Mouse (Mus musculus): ENCODE data around the gene Runx2. TPM values are rescaled to one million over a fixed set of nuclear protein-coding genes. Genes with fewer than 3 reads are reported as not detected.

Runx2 gene
- polyA plus RNA-seq, 1 experiment: 1.7 TPM

DNA sequence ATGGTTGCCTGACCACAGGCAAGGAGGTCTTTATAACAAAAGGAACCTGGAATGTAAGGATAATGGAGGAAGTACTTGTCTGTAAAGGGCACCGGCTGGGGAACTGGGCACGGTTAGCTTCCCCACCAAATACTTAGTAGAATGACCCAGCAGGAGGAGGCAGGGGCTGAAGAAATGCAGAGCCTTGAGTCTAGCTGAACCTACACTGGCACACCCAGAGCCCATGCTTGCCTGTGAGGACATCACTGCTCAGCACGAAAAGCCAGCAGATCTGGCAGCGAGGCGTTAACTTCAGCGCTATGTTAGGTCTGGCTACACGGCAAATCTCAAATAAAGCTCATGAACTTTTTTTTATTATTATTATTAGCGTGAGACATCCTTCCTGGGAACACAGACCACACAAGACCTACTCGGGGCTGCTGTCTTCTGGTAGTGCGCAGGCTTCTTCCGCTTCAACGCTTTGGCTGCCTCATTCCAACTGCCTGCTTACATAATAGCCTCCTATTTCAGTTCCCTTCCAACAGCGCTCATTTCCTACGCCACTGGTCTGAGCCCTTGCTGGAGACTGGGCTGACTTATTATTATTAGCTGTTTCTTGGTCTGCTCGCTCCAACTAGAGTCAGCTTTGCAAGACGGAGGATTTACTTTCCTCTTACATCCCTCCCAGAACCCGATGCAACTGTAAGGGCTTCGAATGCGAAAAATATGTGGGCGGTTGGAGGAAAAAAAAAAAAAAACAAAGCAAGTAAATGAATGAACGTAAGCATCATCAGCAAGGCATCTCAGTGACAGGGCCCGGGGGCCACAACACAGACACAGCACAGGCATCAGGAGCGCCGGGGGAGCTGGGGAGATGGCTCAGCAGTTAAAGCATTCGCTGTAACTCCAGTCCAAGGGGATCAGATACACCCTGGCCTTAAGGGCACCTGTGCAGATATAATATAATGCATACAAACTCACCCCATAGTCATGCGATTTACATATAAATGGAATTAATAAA lies 200.6 kb downstream of the Runx2 start:
- H3K27me3 ChIP-seq (replicated peaks; ENCODE audit: control insufficient read depth, insufficient read depth, low read length): no peaks in the 10 kb centered on the region
- no peak overlapping the region for H3K4me3 ChIP-seq (ENCODE audit: insufficient read depth, low read depth, low read length)
- peak; percentile 72 for DNase-seq
- no peak for TF ChIP-seq CTCF (conservative IDR thresholded peaks at IDR 0.05; ENCODE audit: insufficient read depth, insufficient read length, low read depth, low read length)
- no peak for TF ChIP-seq POLR2A (IDR thresholded peaks at IDR 0.05; ENCODE audit: low read depth, low read length)
- 41% methylated on average over 26 of the region's 26 CpGs for WGBS
- H3K27ac ChIP-seq (ENCODE audit: insufficient read depth, low read depth, low read length): no peak overlapping the region
- no peaks in the 10 kb centered on the region for H3K4me1 ChIP-seq (ENCODE audit: control insufficient read depth, insufficient read depth, low read length)
- H3K36me3 ChIP-seq (ENCODE audit: control insufficient read depth, insufficient read depth, low read length): no peaks in the 10 kb centered on the region

DNA sequence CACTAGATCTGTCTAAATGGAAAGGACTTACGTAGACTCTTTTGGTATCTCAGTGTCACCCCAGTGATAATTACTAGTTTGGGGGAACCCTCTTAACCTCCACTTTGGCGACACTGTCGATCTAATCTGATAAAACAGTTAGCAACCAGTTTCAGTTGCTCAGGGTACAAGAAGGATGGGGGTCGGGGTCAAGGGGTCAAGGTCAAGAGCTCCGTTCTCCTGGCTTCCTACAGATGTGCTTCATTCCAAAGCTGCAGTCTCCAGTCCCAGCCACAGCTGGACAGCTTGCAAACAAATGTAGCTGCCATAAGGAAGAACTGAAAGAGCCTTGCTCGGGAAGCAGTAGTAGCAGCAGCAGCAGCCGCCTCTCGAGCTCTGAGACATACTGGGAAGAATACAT lies 202.0 kb downstream of the Runx2 start:
- TF ChIP-seq CTCF (conservative IDR thresholded peaks at IDR 0.05; ENCODE audit: insufficient read depth, insufficient read length, low read depth, low read length) (no peak), POLR2A (IDR thresholded peaks at IDR 0.05; ENCODE audit: low read depth, low read length) (no peak)
- peak; percentile 21 for DNase-seq
- Histone ChIP-seq H3K27me3 (replicated peaks; ENCODE audit: control insufficient read depth, insufficient read depth, low read length) (no peaks in the 10 kb centered on the region), H3K36me3 (ENCODE audit: control insufficient read depth, insufficient read depth, low read length) (no peaks in the 10 kb centered on the region), H3K4me1 (ENCODE audit: control insufficient read depth, insufficient read depth, low read length) (no peaks in the 10 kb centered on the region), H3K4me3 (ENCODE audit: insufficient read depth, low read depth, low read length) (no peak overlapping the region), H3K27ac (ENCODE audit: insufficient read depth, low read depth, low read length) (no peak overlapping the region)
- 63% methylated on average over 8 of the region's 8 CpGs for WGBS

GRCm38 (mm10) chr17:44612002-44612401 lies 202.6 kb downstream of the Runx2 start:
- 95% methylated on average over 3 of the region's 3 CpGs for WGBS
- no peaks in the 10 kb centered on the region for H3K36me3 ChIP-seq (ENCODE audit: control insufficient read depth, insufficient read depth, low read length)
- no peak overlapping the region for H3K4me3 ChIP-seq (ENCODE audit: insufficient read depth, low read depth, low read length)
- H3K27me3 ChIP-seq (replicated peaks; ENCODE audit: control insufficient read depth, insufficient read depth, low read length): no peaks in the 10 kb centered on the region
- no peak overlapping the region for H3K27ac ChIP-seq (ENCODE audit: insufficient read depth, low read depth, low read length)
- no peak for DNase-seq
- no peak for TF ChIP-seq POLR2A (IDR thresholded peaks at IDR 0.05; ENCODE audit: low read depth, low read length)
- no peak for TF ChIP-seq CTCF (conservative IDR thresholded peaks at IDR 0.05; ENCODE audit: insufficient read depth, insufficient read length, low read depth, low read length)
- no peaks in the 10 kb centered on the region for H3K4me1 ChIP-seq (ENCODE audit: control insufficient read depth, insufficient read depth, low read length)

- TF ChIP-seq POLR2A (IDR thresholded peaks at IDR 0.05; ENCODE audit: low read depth, low read length) (no peak), CTCF (conservative IDR thresholded peaks at IDR 0.05; ENCODE audit: insufficient read depth, insufficient read length, low read depth, low read length) (no peak)
Measured at GRCm38 (mm10) chr17:44611543-44611942, 203.1 kb downstream of the Runx2 start.

GRCm38 (mm10) chr17:44610828-44611227 lies 203.8 kb downstream of the Runx2 start:
- no peaks in the 10 kb centered on the region for H3K4me1 ChIP-seq (ENCODE audit: control insufficient read depth, insufficient read depth, low read length)
- DNase-seq: no peak
- no peaks in the 10 kb centered on the region for H3K27me3 ChIP-seq (replicated peaks; ENCODE audit: control insufficient read depth, insufficient read depth, low read length)
- whole genome bisulfite sequencing: 63% methylated on average over 6 of the region's 6 CpGs
- H3K4me3 ChIP-seq (ENCODE audit: insufficient read depth, low read depth, low read length): no peak overlapping the region
- H3K36me3 ChIP-seq (ENCODE audit: control insufficient read depth, insufficient read depth, low read length): no peaks in the 10 kb centered on the region
- H3K27ac ChIP-seq (ENCODE audit: insufficient read depth, low read depth, low read length): no peak overlapping the region
- TF ChIP-seq POLR2A (IDR thresholded peaks at IDR 0.05; ENCODE audit: low read depth, low read length): no peak
- TF ChIP-seq CTCF (conservative IDR thresholded peaks at IDR 0.05; ENCODE audit: insufficient read depth, insufficient read length, low read depth, low read length): no peak

More at GRCm38 (mm10) chr17:44611543-44611942, 203.1 kb downstream of the Runx2 start:
- no peak for DNase-seq
- no peaks in the 10 kb centered on the region for H3K27me3 ChIP-seq (replicated peaks; ENCODE audit: control insufficient read depth, insufficient read depth, low read length)
- H3K27ac ChIP-seq (ENCODE audit: insufficient read depth, low read depth, low read length): no peak overlapping the region
- no peaks in the 10 kb centered on the region for H3K4me1 ChIP-seq (ENCODE audit: control insufficient read depth, insufficient read depth, low read length)
- no peak overlapping the region for H3K4me3 ChIP-seq (ENCODE audit: insufficient read depth, low read depth, low read length)
- H3K36me3 ChIP-seq (ENCODE audit: control insufficient read depth, insufficient read depth, low read length): no peaks in the 10 kb centered on the region
- 94% methylated on average over 4 of the region's 4 CpGs for WGBS

DNA sequence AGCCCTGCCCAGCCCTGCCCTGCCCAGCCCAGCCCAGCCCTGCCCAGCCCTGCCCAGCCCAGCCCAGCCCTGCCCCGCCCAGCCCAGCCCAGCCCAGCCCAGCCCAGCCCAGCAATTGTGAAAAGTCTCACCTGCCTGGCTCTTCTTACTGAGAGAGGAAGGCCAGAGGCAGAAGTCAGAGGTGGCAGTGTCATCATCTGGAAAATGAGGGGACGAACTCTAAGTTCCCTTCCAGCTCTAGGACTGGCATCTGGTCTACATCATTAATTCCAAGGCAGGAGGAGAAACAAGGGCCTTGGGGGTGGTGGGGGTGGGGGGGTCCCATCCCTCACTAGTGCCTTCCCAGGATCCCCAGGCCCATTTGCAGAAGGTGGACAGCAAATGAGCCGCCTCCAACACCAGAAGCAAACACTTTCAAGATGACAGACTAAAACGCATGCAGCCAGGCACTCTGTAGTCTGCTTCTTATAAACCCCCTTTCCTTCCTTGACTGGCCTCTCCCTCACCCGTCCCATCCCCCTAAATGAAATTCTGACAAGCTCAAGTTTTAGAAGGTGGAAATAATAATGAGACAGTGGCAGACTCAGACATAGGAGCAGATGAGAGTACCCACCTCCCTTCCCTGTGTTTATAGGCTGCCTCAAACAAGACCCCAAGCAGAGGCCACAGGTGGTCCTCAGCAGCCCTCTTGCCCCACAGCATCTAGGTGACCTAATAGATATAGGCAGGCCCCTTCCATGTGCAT lies 204.5 kb downstream of the Runx2 start:
- WGBS: 54% methylated on average over 5 of the region's 5 CpGs
- TF ChIP-seq POLR2A (IDR thresholded peaks at IDR 0.05; ENCODE audit: low read depth, low read length): no peak
- TF ChIP-seq CTCF (conservative IDR thresholded peaks at IDR 0.05; ENCODE audit: insufficient read depth, insufficient read length, low read depth, low read length): no peak

GRCm38 (mm10) chr17:44609356-44609755 lies 205.2 kb downstream of the Runx2 start:
- H3K36me3 ChIP-seq (ENCODE audit: control insufficient read depth, insufficient read depth, low read length): no peaks in the 10 kb centered on the region
- no peaks in the 10 kb centered on the region for H3K27me3 ChIP-seq (replicated peaks; ENCODE audit: control insufficient read depth, insufficient read depth, low read length)
- H3K27ac ChIP-seq (ENCODE audit: insufficient read depth, low read depth, low read length): no peak overlapping the region
- H3K4me1 ChIP-seq (ENCODE audit: control insufficient read depth, insufficient read depth, low read length): no peaks in the 10 kb centered on the region
- DNase-seq: no peak
- 87% methylated on average over 10 of the region's 10 CpGs for WGBS
- no peak for TF ChIP-seq POLR2A (IDR thresholded peaks at IDR 0.05; ENCODE audit: low read depth, low read length)
- TF ChIP-seq CTCF (conservative IDR thresholded peaks at IDR 0.05; ENCODE audit: insufficient read depth, insufficient read length, low read depth, low read length): no peak
- no peak overlapping the region for H3K4me3 ChIP-seq (ENCODE audit: insufficient read depth, low read depth, low read length)

More for the DNA sequence above, 204.5 kb downstream of the Runx2 start:
- no peak overlapping the region for H3K27ac ChIP-seq (ENCODE audit: insufficient read depth, low read depth, low read length)
- no peaks in the 10 kb centered on the region for H3K27me3 ChIP-seq (replicated peaks; ENCODE audit: control insufficient read depth, insufficient read depth, low read length)
- no peak for DNase-seq
- H3K36me3 ChIP-seq (ENCODE audit: control insufficient read depth, insufficient read depth, low read length): no peaks in the 10 kb centered on the region
- H3K4me1 ChIP-seq (ENCODE audit: control insufficient read depth, insufficient read depth, low read length): no peaks in the 10 kb centered on the region
- H3K4me3 ChIP-seq (ENCODE audit: insufficient read depth, low read depth, low read length): no peak overlapping the region
